Mouse (Mus musculus) c-Kit-positive CD71-negative TER-119-negative erythroid progenitor cells, embryonic 14.5 days (primary cell): ENCODE results near the gene Thada.
A peak's percentile ranks its signal among the peaks of the same experiment; 100 is the strongest.
"Not testable (repeated sequence)": the region's sequence is repeated elsewhere in the genome, so short reads cannot be mapped to it uniquely, and the experiment has no call there.

Source experiments
- DNase-seq: peaks from one replicate; pipeline ENCODE4 v3.0.0-alpha.2; 2013; ENCODE audit warnings: low read depth

Gene Thada

DNA sequence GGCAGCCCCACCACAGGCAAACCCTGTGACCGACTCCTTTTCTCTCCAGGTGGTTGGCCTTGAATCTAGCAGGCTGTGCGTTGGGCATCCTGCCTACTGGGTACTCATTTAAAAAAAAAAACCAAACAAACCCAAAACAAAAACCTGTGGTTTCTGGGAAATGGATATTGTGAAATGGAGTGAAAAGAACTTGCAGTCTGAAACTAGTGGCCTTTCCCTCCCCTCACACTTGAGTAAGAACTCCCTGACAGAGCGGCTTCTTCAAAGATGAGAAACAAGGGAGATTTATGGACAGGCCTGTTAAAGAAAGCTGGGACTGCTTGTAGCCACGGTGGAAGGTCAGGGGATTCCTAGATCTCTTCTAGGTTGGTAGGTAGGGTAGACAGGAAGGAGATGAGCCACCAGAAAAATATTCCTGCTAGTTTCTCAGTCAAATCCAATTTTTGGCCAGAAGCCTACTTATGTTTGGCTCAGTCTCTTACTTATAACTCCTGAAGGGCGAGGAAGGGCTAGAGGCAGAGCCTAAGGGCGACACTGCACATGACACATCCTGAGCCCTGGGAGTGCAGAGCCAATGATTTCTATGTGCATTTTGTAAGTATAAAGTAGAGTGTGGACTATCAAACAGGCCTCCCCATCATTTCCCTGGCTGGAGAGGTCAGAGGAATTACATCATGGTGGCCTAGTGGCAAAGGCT is 250.6 kb downstream of the Thada start:
- DNase-seq = no peak

DNA sequence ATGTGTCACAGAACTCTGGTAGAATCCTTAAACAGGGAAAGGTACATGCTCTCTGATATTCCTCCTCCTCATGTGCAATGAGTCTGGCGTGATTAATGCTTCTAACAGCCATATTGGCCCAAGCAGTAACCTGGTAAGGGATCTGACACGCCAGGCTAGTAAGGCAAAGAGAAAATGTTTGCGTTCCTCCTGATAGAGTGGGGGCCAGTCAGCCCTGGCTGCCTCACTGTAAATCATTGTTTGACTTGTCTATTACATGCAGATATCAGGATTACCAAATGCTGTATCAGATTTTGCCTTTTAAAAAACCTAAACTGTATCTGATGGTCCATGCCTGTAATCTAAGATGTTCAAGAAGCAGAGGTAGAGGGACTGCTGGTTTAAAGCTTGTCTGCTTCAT is 252.5 kb downstream of the Thada start:
- DNase-seq = no peak

DNA sequence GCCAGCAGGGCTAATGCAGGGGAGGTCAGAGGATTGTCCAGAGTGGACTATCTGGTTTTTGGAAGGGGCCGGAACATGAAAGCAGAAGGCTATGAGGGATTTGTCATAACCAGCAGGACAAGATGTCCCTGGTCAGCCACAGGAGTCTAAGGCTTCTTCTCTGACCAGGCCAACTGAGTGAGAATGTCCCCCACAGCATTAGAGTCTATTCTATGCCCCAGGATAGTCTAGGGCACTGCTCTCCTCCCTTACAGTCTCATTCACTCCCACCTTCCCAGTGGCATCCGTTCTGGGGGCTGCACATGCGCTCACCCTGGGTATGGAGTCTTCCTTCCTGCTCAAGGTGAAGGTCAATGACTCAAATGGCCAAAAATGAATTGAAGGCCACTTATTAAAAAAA is 258.4 kb downstream of the Thada start:
- no peak for DNase-seq

DNA sequence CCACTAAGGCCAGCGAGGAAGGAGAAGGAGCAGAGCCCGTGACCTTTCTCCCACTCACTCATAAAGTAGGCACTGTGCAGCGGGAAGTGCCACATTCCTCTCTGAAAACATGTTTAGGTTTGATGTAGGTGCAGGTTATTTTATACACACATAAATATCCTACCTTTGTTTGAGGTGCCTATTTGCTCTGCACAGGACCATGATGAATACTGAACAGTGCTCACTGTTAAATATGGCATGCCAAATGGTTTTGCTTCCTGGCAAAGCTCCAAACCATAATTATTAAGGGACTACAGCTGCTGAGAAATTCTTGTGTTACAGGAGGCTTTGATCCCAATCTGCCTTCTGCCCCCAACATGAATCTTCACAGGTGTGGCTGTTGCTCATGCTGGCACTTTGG is 259.8 kb downstream of the Thada start:
- no peak for DNase-seq

GRCm38 (mm10) chr17:84204962-84205361 is 261.0 kb downstream of the Thada start:
- DNase-seq = no peak

DNA sequence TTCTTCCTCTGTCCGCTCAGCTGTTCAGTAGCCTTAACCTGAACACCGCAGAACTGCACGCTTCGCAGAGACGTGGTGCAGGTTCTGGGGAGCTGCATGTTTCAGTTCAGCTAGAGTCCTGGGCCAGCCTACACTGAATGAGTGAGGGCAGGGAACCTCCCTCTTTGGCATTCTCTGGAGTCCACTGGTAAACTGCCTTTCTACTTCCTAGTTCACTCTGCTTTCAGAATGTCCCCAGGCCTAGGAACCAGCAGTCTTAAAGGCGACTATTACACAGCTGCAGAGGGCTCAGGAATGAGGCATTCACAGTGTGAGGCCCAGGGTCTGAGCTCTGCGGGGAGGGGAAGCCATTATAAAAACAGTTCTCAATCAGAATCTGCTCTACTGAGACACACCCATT is 262.7 kb downstream of the Thada start:
- no peak for DNase-seq

GRCm38 (mm10) chr17:84201183-84201582 is 264.8 kb downstream of the Thada start:
- no peak for DNase-seq

DNA sequence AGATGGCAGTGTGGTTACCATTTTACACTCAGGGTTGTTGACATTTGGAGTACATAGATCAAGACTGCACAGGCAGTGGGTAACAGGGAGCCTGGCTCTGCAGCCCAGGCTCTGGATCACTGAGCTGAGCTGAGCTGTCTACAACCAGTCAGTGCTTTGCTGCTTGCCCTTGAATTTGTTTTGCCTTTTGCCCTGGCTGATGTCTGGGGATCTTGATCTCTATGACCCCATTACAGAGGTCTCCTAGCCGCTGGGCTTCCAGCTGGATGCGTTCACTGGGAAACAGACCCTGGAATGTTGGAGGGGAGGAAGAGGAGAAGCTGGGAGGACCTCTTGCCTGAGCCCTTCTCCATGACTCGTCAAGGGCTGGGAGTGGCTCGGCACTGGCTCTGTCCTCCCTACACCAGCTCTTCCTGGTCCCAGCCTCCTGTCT is 268.1 kb downstream of the Thada start:
- DNase-seq = no peak

DNA sequence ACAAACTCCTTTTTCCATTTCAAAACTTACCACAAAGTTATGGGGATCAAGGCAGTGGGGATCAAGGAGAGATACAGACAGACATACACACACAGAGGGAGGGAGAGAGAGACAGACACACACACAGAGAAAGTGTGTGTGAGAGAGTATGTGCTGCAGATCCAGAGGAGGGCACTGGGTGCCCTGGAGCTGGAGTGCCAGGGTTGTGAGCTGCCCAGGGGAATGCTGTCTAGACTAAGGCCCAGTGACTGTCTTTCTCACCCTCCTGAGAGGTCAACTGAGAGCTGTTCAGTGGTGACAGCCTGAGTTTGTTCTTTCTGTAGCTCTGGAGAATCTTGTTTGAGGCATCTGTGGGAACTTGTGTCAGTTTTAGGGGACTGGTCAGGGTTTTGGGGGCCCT is 269.7 kb downstream of the Thada start:
- no peak for DNase-seq

DNA sequence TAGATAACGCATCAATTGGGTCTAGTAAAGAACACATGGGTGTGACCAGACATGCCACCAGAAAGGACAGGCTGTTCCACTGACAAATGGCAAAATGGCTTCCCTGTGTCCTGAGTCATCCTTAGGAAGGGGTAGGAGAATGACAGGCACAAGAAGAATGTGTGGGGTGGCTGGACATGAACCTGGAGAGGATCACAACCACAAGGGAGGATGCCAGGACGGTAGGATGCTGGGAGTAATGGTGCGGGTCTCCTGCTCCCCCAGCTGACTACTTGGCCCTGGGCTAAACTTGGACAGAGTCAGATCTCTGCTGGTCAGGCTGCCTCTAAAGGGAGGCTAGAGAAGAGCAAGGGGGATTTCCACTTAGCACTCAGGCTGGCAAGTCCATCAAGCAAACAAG is 270.2 kb downstream of the Thada start:
- no peak for DNase-seq

GRCm38 (mm10) chr17:84195003-84195395 is 271.0 kb downstream of the Thada start:
- no peak for DNase-seq

- no peak for DNase-seq
These were observed 271.6 kb downstream of the Thada start for GRCm38 (mm10) chr17:84194282-84195002.

DNA sequence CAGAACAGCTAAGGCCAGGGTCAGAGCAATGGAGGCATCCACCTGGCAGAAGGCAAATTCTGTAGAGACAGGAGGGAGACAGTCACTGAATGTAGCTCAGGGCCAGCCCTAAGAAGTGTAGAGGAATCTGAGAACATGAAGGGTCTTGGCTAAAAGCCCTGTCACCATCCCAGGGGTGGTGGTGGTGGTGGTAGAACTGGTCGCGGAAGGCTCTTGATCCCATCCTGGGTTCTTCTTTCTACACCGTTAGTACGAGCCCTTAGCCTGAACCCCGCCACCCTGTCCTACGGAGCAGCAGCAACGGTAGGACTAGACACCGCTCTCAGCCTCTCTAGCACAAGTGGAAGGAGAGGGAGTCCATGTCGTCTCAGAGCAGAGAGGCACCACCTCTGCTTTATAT is 272.6 kb downstream of the Thada start:
- DNase-seq = no peak

GRCm38 (mm10) chr17:84191946-84192345 is 274.1 kb downstream of the Thada start:
- no peak for DNase-seq

GRCm38 (mm10) chr17:84190885-84191284 is 275.1 kb downstream of the Thada start:
- DNase-seq = peak; percentile 88

- no peak for DNase-seq
These were observed 276.7 kb downstream of the Thada start for GRCm38 (mm10) chr17:84189127-84189854.

GRCm38 (mm10) chr17:84188374-84188961 is 277.5 kb downstream of the Thada start:
- DNase-seq = peak; percentile 76

- DNase-seq = peak; percentile 82
These were observed 278.2 kb downstream of the Thada start, which contains the start of gene Zfp36l2 for GRCm38 (mm10) chr17:84187727-84188373. Gene Zfp36l2 (minus strand): TSS chr17:84187947.

DNA sequence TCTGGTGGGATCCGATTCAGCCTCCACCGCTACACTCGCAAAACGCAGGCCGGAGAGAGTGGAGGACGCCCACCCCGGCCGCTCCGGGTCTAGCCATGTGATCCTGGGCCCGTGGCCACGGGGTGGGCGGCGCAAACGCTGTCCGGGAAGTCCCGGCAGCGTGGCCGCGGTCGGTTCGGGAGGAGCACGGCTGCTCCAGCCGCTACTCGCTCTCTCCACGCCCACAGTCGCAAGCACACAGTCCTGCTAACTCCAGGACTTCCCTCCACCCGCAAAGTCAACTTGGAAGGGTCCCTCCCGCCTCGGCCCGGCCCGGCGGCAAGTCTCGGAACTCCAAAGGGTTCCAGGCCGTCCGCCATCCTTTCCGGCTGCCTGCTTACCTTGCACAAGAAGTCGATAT is 278.7 kb downstream of the Thada start:
- not testable (repeated sequence) for DNase-seq

DNA sequence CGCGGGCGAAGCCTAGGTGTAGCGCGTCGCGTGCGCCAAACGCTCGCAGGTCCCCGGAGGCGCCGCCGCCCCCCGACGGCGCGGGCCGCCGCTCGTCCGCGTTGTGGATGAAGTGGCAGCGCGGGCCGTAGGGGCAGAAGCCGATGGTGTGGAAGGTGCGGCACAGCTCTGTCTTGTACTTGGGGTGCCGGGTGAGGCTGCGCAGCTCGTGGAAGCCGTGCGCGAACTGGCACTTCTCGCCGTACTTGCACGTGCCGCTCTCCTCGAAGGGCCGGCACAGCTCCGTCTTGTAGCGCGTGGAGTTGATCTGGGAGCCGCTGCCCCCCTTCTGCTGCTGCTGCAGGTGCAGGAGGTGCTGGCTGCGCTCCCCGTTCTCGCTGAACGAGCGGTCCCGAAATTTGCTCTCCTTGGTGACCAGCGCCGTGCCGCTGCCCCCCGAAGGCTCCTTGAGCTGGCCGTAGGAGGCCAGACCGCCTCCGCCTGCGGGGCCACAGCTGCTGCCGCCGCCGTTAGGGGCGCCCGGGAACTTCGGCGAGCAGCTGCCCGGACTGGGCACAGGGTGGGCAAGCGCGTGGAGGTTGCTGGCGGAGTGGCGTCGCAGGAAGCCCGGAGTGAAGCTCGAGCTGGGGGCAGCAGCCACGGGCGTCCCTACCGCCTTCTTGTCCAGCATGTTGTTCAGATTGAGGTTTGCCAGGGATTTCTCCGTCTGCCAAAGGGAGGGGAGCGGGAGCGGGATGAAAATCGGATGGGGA is 279.4 kb downstream of the Thada start:
- no peak for DNase-seq
